Comparison of ENCODE assay signal across 9 mouse cellular contexts in genomic region chr4:152212531-152212930, GRCm38 (mm10). TPM values are rescaled to one million over a fixed set of nuclear protein-coding genes. Genes with fewer than 3 reads are reported as not detected.
DNase-seq lines count a peak whose midpoint lies in the region; ATAC-seq and TF ChIP-seq lines count a peak whose summit lies in the region.
"Had no signal": no experiment of that assay in that cellular context is flagged by ENCODE, and none has a peak within 500 bp of the region (broad histone marks: within the 10 kb centered on the region; RNA-seq: fewer than 3 reads in every experiment).

No protein-coding gene starts in this region.

- 40% methylated on average over 5 of the region's 5 CpGs for WGBS in hindbrain, embryonic 10.5 days
- 39% methylated on average over 5 of the region's 5 CpGs for WGBS in hindbrain, embryonic 13.5 days
- WGBS in bone marrow, adult 2 months: 42% methylated on average over 5 of the region's 5 CpGs
- 40% methylated on average over 5 of the region's 5 CpGs for WGBS in stomach, postnatal 0 days

- peak; percentile 56 for DNase-seq in hindbrain, embryonic 10.5 days (ENCODE audit: low spot score)
- peak; percentile 54 for DNase-seq in forelimb bud, embryonic 11.5 days (ENCODE audit: low read depth, low spot score)
- DNase-seq in left cerebral cortex, postnatal 4 days: peak; percentile 68
- peak; percentile 68 for DNase-seq in stomach, postnatal 0 days (ENCODE audit: low spot score)

- no peak overlapping the region for H3K4me2 ChIP-seq in hindbrain, embryonic 13.5 days
- no peak overlapping the region for H3K4me2 ChIP-seq in stomach, postnatal 0 days (replicated peaks; ENCODE audit: low read depth)
- H3K4me2 ChIP-seq: embryonic facial prominence, embryonic 12.5 days had no signal

- H3K4me3 ChIP-seq in hindbrain, embryonic 10.5 days: no peak overlapping the region
- H3K4me3 ChIP-seq in hindbrain, embryonic 13.5 days: no peak overlapping the region
- H3K4me3 ChIP-seq in bone marrow, adult 2 months (replicated peaks; ENCODE audit: control insufficient read depth, low read depth, low read length): no peak overlapping the region
- H3K4me3 ChIP-seq in stomach, postnatal 0 days (ENCODE audit: low read depth, low read length): no peak overlapping the region
- H3K4me3 ChIP-seq: embryonic facial prominence, embryonic 12.5 days had no signal

- H3K9me3 ChIP-seq in hindbrain, embryonic 10.5 days: no peaks in the 10 kb centered on the region
- no peaks in the 10 kb centered on the region for H3K9me3 ChIP-seq in hindbrain, embryonic 13.5 days
- H3K9me3 ChIP-seq in stomach, postnatal 0 days (ENCODE audit: control insufficient read depth, low read length): no peaks in the 10 kb centered on the region
- H3K9me3 ChIP-seq: embryonic facial prominence, embryonic 12.5 days had no signal

- no peak overlapping the region for H3K27ac ChIP-seq in hindbrain, embryonic 10.5 days
- H3K27ac ChIP-seq in hindbrain, embryonic 13.5 days: no peak overlapping the region
- H3K27ac ChIP-seq in bone marrow, adult 2 months (ENCODE audit: control insufficient read depth, insufficient read depth, low read depth, low read length, poor library complexity): no peak overlapping the region
- H3K27ac ChIP-seq in stomach, postnatal 0 days (replicated peaks): no peak overlapping the region
- H3K27ac ChIP-seq: embryonic facial prominence, embryonic 12.5 days had no signal

- intact Hi-C loops in left cerebral cortex, postnatal 4 days (cut with DNase I): loop anchor here (5.0 kb wide), 1 partner anchor 70 kb away; no protein-coding TSS in a partner anchor

- H3K27me3 ChIP-seq in hindbrain, embryonic 10.5 days (ENCODE audit: insufficient read depth, poor library complexity, severe bottlenecking): peaks cover 31% of the 10 kb centered on the region
- H3K27me3 ChIP-seq in hindbrain, embryonic 13.5 days: peaks cover 48% of the 10 kb centered on the region
- no peaks in the 10 kb centered on the region for H3K27me3 ChIP-seq in stomach, postnatal 0 days (ENCODE audit: control insufficient read depth, insufficient read depth, low read length)
- H3K27me3 ChIP-seq: embryonic facial prominence, embryonic 12.5 days had no signal

- TF ChIP-seq CTCF in bone marrow, adult 2 months (IDR thresholded peaks at IDR 0.05; ENCODE audit: control insufficient read depth, insufficient read depth, low read length): peak; percentile 80
- TF ChIP-seq CTCF in stomach, postnatal 0 days (IDR thresholded peaks at IDR 0.05; ENCODE audit: low read depth): peak; percentile 84

- no peak overlapping the region for H3K9ac ChIP-seq in hindbrain, embryonic 13.5 days
- H3K9ac ChIP-seq in stomach, postnatal 0 days (ENCODE audit: low read length): no peak overlapping the region
- H3K9ac ChIP-seq: embryonic facial prominence, embryonic 12.5 days had no signal

- no peak for TF ChIP-seq EP300 in stomach, postnatal 0 days (optimal IDR thresholded peaks at IDR 0.05)

- H3K4me1 ChIP-seq in hindbrain, embryonic 10.5 days (replicated peaks): peaks cover 18% of the 10 kb centered on the region; the same call in 1 of the 2 replicates
- peaks cover 13% of the 10 kb centered on the region; the same call in 1 of the 2 replicates for H3K4me1 ChIP-seq in hindbrain, embryonic 13.5 days (replicated peaks)
- H3K4me1 ChIP-seq in bone marrow, adult 2 months (ENCODE audit: control insufficient read depth, insufficient read depth, low read length): no peaks in the 10 kb centered on the region
- H3K4me1 ChIP-seq in stomach, postnatal 0 days (replicated peaks; ENCODE audit: control insufficient read depth, insufficient read depth): no peaks in the 10 kb centered on the region

- no peak; the same call in 1 of the 2 replicates for ATAC-seq in hindbrain, embryonic 13.5 days (ENCODE audit: low FRiP score)
- ATAC-seq in inflammation-experienced regulatory T-cells, adult 6 months: peak; percentile 68
- ATAC-seq in monocyte, adult 5-6 weeks (replicated peaks; ENCODE audit: insufficient number of reproducible peaks, low FRiP score, low TSS enrichment, poor library complexity, severe bottlenecking): 0 out of 2 replicates have a peak, but pooled peaks have one; percentile 56
- ATAC-seq in stomach, postnatal 0 days (ENCODE audit: low FRiP score, low TSS enrichment): peak; percentile 51

- peaks cover 7% of the 10 kb centered on the region for H3K36me3 ChIP-seq in hindbrain, embryonic 10.5 days
- H3K36me3 ChIP-seq in hindbrain, embryonic 13.5 days: peaks cover 7% of the 10 kb centered on the region; the same call in 1 of the 2 replicates
- H3K36me3 ChIP-seq in stomach, postnatal 0 days (ENCODE audit: control insufficient read depth, insufficient read depth, low read length): no peaks in the 10 kb centered on the region
- H3K36me3 ChIP-seq: embryonic facial prominence, embryonic 12.5 days had no signal

- TF ChIP-seq POLR2A in bone marrow, adult 2 months (IDR thresholded peaks at IDR 0.05; ENCODE audit: borderline replicate concordance, control insufficient read depth, low read depth, low read length): no peak

RNA-seq across cellular contexts. Expression of gene Acot7, which starts 34.6 kb away (rescaled TPM):
- 90.0 and 118 TPM in 2 replicates for polyA plus RNA-seq in hindbrain, embryonic 10.5 days (2016; fragmentation: Nextera tagmentation; extraction: Ambion mirVana)
- polyA plus RNA-seq in hindbrain, embryonic 13.5 days (2015; fragmentation: Nextera tagmentation; extraction: Ambion mirVana): 269 and 299 TPM in 2 replicates
- polyA plus RNA-seq in bone marrow, adult 2 months (2011; ENCODE audit: insufficient read depth, insufficient read length, low replicate concordance, missing spikeins): 12.4 and 32.0 TPM in 2 replicates
- 100 to 1,000 TPM; 124 to 249 (median 126) TPM for polyA plus RNA-seq in inflammation-experienced regulatory T-cells, adult 6 months (2017; shearing (Covaris generic))
- total RNA-seq in left cerebral cortex, postnatal 4 days (2021): 100 to 1,000 TPM; 349 to 380 TPM
- total RNA-seq in monocyte, adult 5-6 weeks (2017): 18.1 to 62.4 TPM (median 30.9 TPM) in 3 replicates
- 51.7 and 55.0 TPM in 2 replicates for polyA plus RNA-seq in stomach, postnatal 0 days (2015; fragmentation: Nextera tagmentation; extraction: Ambion mirVana)

RNA-seq across cellular contexts. Expression of gene Hes2, which starts 53.9 kb away (rescaled TPM):
- 4.2 and 4.7 TPM in 2 replicates for polyA plus RNA-seq in hindbrain, embryonic 10.5 days (2016; fragmentation: Nextera tagmentation; extraction: Ambion mirVana)
- polyA plus RNA-seq in hindbrain, embryonic 13.5 days (2015; fragmentation: Nextera tagmentation; extraction: Ambion mirVana): 0.34 and 1.8 TPM in 2 replicates
- polyA plus RNA-seq in bone marrow, adult 2 months (2011; ENCODE audit: insufficient read depth, insufficient read length, low replicate concordance, missing spikeins): not detected in 2 replicates
- not detected for polyA plus RNA-seq in inflammation-experienced regulatory T-cells, adult 6 months (2017; shearing (Covaris generic))
- not detected for total RNA-seq in left cerebral cortex, postnatal 4 days (2021)
- not detected in 3 replicates for total RNA-seq in monocyte, adult 5-6 weeks (2017)
- 0.52 and 0.87 TPM in 2 replicates for polyA plus RNA-seq in stomach, postnatal 0 days (2015; fragmentation: Nextera tagmentation; extraction: Ambion mirVana)
- polyA plus RNA-seq: embryonic facial prominence, embryonic 12.5 days had no signal
